Mouse (Mus musculus) embryonic facial prominence, embryonic 14.5 days (tissue): ENCODE results near the gene Smim14. TPM values are rescaled to one million over a fixed set of nuclear protein-coding genes. Genes with fewer than 3 reads are reported as not detected.

Experiments used
- ATAC-seq: fragments of 200-750 bp; cut with Nextera tagmentation; 2 replicates; pipeline ENCODE4 v1.8.0; 2017; ENCODE audit warnings: low read depth, moderate number of reproducible peaks, moderate TSS enrichment
- DNase-seq: peaks from one replicate; pipeline ENCODE4 v3.0.0-alpha.2; 2015; ENCODE audit warnings: low spot score
- H3K27ac ChIP-seq: fragments of 300-500 bp; sonication (generic); replicated peaks from 2 replicates; pipeline ENCODE4 v1.5.1; 2014; ENCODE audit warnings: low read depth, mild to moderate bottlenecking, low read length, moderate library complexity
- H3K27me3 ChIP-seq: fragments of 300-500 bp; sonication (generic); replicated peaks from 2 replicates; pipeline ENCODE4 v1.6.1; 2014; ENCODE audit warnings: low read length; ENCODE audit not compliant: control insufficient read depth, insufficient read depth
- H3K36me3 ChIP-seq: fragments of 300-500 bp; sonication (generic); 2 replicates; pipeline ENCODE4 v1.6.1; 2014; ENCODE audit warnings: low read length, mixed read lengths; ENCODE audit not compliant: control insufficient read depth, insufficient read depth
- H3K4me1 ChIP-seq: fragments of 300-500 bp; sonication (generic); 2 replicates; pipeline ENCODE4 v1.6.1; 2014; ENCODE audit warnings: antibody characterized with exemption, low read length; ENCODE audit not compliant: control insufficient read depth, insufficient read depth
- H3K4me2 ChIP-seq: fragments of 300-500 bp; sonication (generic); 2 replicates; pipeline ENCODE4 v1.6.1; 2014; ENCODE audit warnings: low read depth, mild to moderate bottlenecking, low read length, moderate library complexity, mixed read lengths
- H3K4me3 ChIP-seq: fragments of 300-500 bp; sonication (generic); 2 replicates; pipeline ENCODE4 v1.5.1; 2014; ENCODE audit warnings: low read depth, mild to moderate bottlenecking, low read length
- H3K9ac ChIP-seq: fragments of 300-500 bp; sonication (generic); 2 replicates; pipeline ENCODE4 v1.6.1; 2014; ENCODE audit warnings: low read depth, mild to moderate bottlenecking, low read length, moderate library complexity, mixed read lengths
- H3K9me3 ChIP-seq: fragments of 300-500 bp; sonication (generic); 2 replicates; pipeline ENCODE4 v1.6.1; 2016; ENCODE audit warnings: low read length; ENCODE audit not compliant: control insufficient read depth
- WGBS: fragments of 180-500 bp; shearing (Covaris S2); extraction: QIAGEN DNeasy Blood & Tissue Kit; methylation state at CpG from one replicate; pipeline ENCODE4 v1.1.7; 2014; 5-methylcytosine and 5-hydroxymethylcytosine counted together
- polyA plus RNA-seq: library from polyadenylated mRNA; unstranded; fragments of >200 nt; fragmentation: Nextera tagmentation; extraction: Ambion mirVana; gene quantifications from 2 replicates; pipeline ENCODE4 v1.2.1, GENCODE M21; 2014

Gene Smim14
- polyA plus RNA-seq, 1 experiment from 2014 or later = 144 TPM

GRCm38 (mm10) chr5:65466911-65467310 lies 70.1 kb downstream of the Smim14 start:
- Histone ChIP-seq H3K27me3 (no peaks in the 10 kb centered on the region), H3K9me3 (0 out of 2 replicates have a peak, but pooled peaks cover 5% of the 10 kb centered on the region), H3K4me1 (no peaks in the 10 kb centered on the region), H3K4me2 (no peak overlapping the region), H3K36me3 (peaks cover 41% of the 10 kb centered on the region), H3K4me3 (no peak overlapping the region), H3K9ac (no peak overlapping the region), H3K27ac (no peak overlapping the region)
- 72% methylated on average over 3 of the region's 3 CpGs for WGBS
- ATAC-seq = no peak
- DNase-seq = peak; percentile 34

- Histone ChIP-seq H3K27ac (no peak overlapping the region), H3K9me3 (no peaks in the 10 kb centered on the region), H3K4me1 (peaks cover 7% of the 10 kb centered on the region; the same call in 1 of the 2 replicates), H3K36me3 (peaks cover 19% of the 10 kb centered on the region; the same call in 1 of the 2 replicates), H3K9ac (no peak overlapping the region), H3K27me3 (no peaks in the 10 kb centered on the region), H3K4me2 (no peak overlapping the region), H3K4me3 (no peak overlapping the region)
- ATAC-seq (no peak), DNase-seq (no peak)
- WGBS = 86% methylated on average over 14 of the region's 14 CpGs
Measured at GRCm38 (mm10) chr5:65460361-65460760, 76.6 kb downstream of the Smim14 start.

- Histone ChIP-seq H3K9ac (no peak overlapping the region), H3K27me3 (no peaks in the 10 kb centered on the region), H3K4me1 (peaks cover 7% of the 10 kb centered on the region; the same call in 1 of the 2 replicates), H3K4me2 (no peak overlapping the region), H3K36me3 (peaks cover 12% of the 10 kb centered on the region; the same call in 1 of the 2 replicates), H3K4me3 (no peak overlapping the region), H3K27ac (no peak overlapping the region), H3K9me3 (no peaks in the 10 kb centered on the region)
- ATAC-seq = no peak
- 89% methylated on average over 3 of the region's 3 CpGs for WGBS
- no peak for DNase-seq
Measured at GRCm38 (mm10) chr5:65459454-65459853, 77.5 kb downstream of the Smim14 start.

GRCm38 (mm10) chr5:65457846-65458245 lies 79.1 kb downstream of the Smim14 start:
- 60% methylated on average over 5 of the region's 5 CpGs for WGBS
- H3K4me2 ChIP-seq = no peak overlapping the region
- no peaks in the 10 kb centered on the region for H3K9me3 ChIP-seq
- peaks cover 7% of the 10 kb centered on the region; the same call in 1 of the 2 replicates for H3K4me1 ChIP-seq
- no peak for ATAC-seq
- peaks cover 13% of the 10 kb centered on the region; the same call in 1 of the 2 replicates for H3K36me3 ChIP-seq
- peak overlapping the region; percentile 74 for H3K27ac ChIP-seq
- no peak overlapping the region for H3K9ac ChIP-seq
- DNase-seq = no peak
- H3K27me3 ChIP-seq = no peaks in the 10 kb centered on the region
- no peak overlapping the region for H3K4me3 ChIP-seq

GRCm38 (mm10) chr5:65457086-65457827 lies 79.7 kb downstream of the Smim14 start:
- WGBS = 43% methylated on average over 7 of the region's 7 CpGs
- H3K9ac ChIP-seq = 0 out of 2 replicates have a peak overlapping the region, but pooled peaks have one; percentile 37
- peak; percentile 79 for ATAC-seq

GRCm38 (mm10) chr5:65454771-65455170 lies 82.2 kb downstream of the Smim14 start:
- H3K27me3 ChIP-seq = no peaks in the 10 kb centered on the region
- peaks cover 24% of the 10 kb centered on the region for H3K36me3 ChIP-seq
- H3K4me2 ChIP-seq = no peak overlapping the region
- H3K4me1 ChIP-seq = peaks cover 7% of the 10 kb centered on the region; the same call in 1 of the 2 replicates
- no peak overlapping the region for H3K4me3 ChIP-seq
- ATAC-seq = no peak
- H3K9ac ChIP-seq = no peak overlapping the region
- no peak overlapping the region for H3K27ac ChIP-seq
- 72% methylated on average over 5 of the region's 5 CpGs for WGBS
- no peaks in the 10 kb centered on the region for H3K9me3 ChIP-seq
- no peak for DNase-seq

More at GRCm38 (mm10) chr5:65457086-65457827, 79.7 kb downstream of the Smim14 start:
- Histone ChIP-seq H3K36me3 (peaks cover 19% of the 10 kb centered on the region; the same call in 1 of the 2 replicates), H3K4me3 (no peak overlapping the region), H3K27me3 (no peaks in the 10 kb centered on the region), H3K4me2 (peak overlapping the region; percentile 22; the same call in 1 of the 2 replicates), H3K4me1 (peaks cover 7% of the 10 kb centered on the region; the same call in 1 of the 2 replicates), H3K27ac (peak overlapping the region; percentile 74), H3K9me3 (no peaks in the 10 kb centered on the region)
- peak; percentile 86 for DNase-seq

GRCm38 (mm10) chr5:65448941-65449340 lies 88.0 kb downstream of the Smim14 start:
- H3K27ac ChIP-seq = no peak overlapping the region
- ATAC-seq (no peak), DNase-seq (no peak)
- no peak overlapping the region for H3K9ac ChIP-seq
- no peak overlapping the region for H3K4me3 ChIP-seq
- WGBS = 82% methylated on average over 4 of the region's 4 CpGs
- no peaks in the 10 kb centered on the region for H3K27me3 ChIP-seq
- H3K4me2 ChIP-seq = no peak overlapping the region
- H3K9me3 ChIP-seq = no peaks in the 10 kb centered on the region
- H3K4me1 ChIP-seq = no peaks in the 10 kb centered on the region
- H3K36me3 ChIP-seq = peaks cover 38% of the 10 kb centered on the region

GRCm38 (mm10) chr5:65447826-65448225 lies 89.2 kb downstream of the Smim14 start:
- Histone ChIP-seq H3K4me3 (no peak overlapping the region), H3K36me3 (peaks cover 32% of the 10 kb centered on the region), H3K9ac (no peak overlapping the region), H3K4me1 (no peaks in the 10 kb centered on the region), H3K9me3 (no peaks in the 10 kb centered on the region), H3K27me3 (no peaks in the 10 kb centered on the region), H3K27ac (no peak overlapping the region), H3K4me2 (no peak overlapping the region)
- DNase-seq (no peak), ATAC-seq (no peak)
- WGBS = 68% methylated on average over 2 of the region's 2 CpGs
